Mouse (Mus musculus) embryonic facial prominence, embryonic 14.5 days (tissue): ENCODE results near the gene Fto. TPM values are rescaled to one million over a fixed set of nuclear protein-coding genes. Genes with fewer than 3 reads are reported as not detected.

Experiments used
- ATAC-seq: fragments of 200-750 bp; cut with Nextera tagmentation; 2 replicates; pipeline ENCODE4 v1.8.0; 2017; ENCODE audit warnings: low read depth, moderate number of reproducible peaks, moderate TSS enrichment
- DNase-seq: peaks from one replicate; pipeline ENCODE4 v3.0.0-alpha.2; 2015; ENCODE audit warnings: low spot score
- H3K27ac ChIP-seq: fragments of 300-500 bp; sonication (generic); replicated peaks from 2 replicates; pipeline ENCODE4 v1.5.1; 2014; ENCODE audit warnings: low read depth, mild to moderate bottlenecking, low read length, moderate library complexity
- H3K27me3 ChIP-seq: fragments of 300-500 bp; sonication (generic); replicated peaks from 2 replicates; pipeline ENCODE4 v1.6.1; 2014; ENCODE audit warnings: low read length; ENCODE audit not compliant: control insufficient read depth, insufficient read depth
- H3K36me3 ChIP-seq: fragments of 300-500 bp; sonication (generic); 2 replicates; pipeline ENCODE4 v1.6.1; 2014; ENCODE audit warnings: low read length, mixed read lengths; ENCODE audit not compliant: control insufficient read depth, insufficient read depth
- H3K4me1 ChIP-seq: fragments of 300-500 bp; sonication (generic); 2 replicates; pipeline ENCODE4 v1.6.1; 2014; ENCODE audit warnings: antibody characterized with exemption, low read length; ENCODE audit not compliant: control insufficient read depth, insufficient read depth
- H3K4me2 ChIP-seq: fragments of 300-500 bp; sonication (generic); 2 replicates; pipeline ENCODE4 v1.6.1; 2014; ENCODE audit warnings: low read depth, mild to moderate bottlenecking, low read length, moderate library complexity, mixed read lengths
- H3K4me3 ChIP-seq: fragments of 300-500 bp; sonication (generic); 2 replicates; pipeline ENCODE4 v1.5.1; 2014; ENCODE audit warnings: low read depth, mild to moderate bottlenecking, low read length
- H3K9ac ChIP-seq: fragments of 300-500 bp; sonication (generic); 2 replicates; pipeline ENCODE4 v1.6.1; 2014; ENCODE audit warnings: low read depth, mild to moderate bottlenecking, low read length, moderate library complexity, mixed read lengths
- H3K9me3 ChIP-seq: fragments of 300-500 bp; sonication (generic); 2 replicates; pipeline ENCODE4 v1.6.1; 2016; ENCODE audit warnings: low read length; ENCODE audit not compliant: control insufficient read depth
- whole genome bisulfite sequencing: fragments of 180-500 bp; shearing (Covaris S2); extraction: QIAGEN DNeasy Blood & Tissue Kit; methylation state at CpG from one replicate; pipeline ENCODE4 v1.1.7; 2014; 5-methylcytosine and 5-hydroxymethylcytosine counted together
- polyA plus RNA-seq: library from polyadenylated mRNA; unstranded; fragments of >200 nt; fragmentation: Nextera tagmentation; extraction: Ambion mirVana; gene quantifications from 2 replicates; pipeline ENCODE4 v1.2.1, GENCODE M21; 2014

Gene Fto
- polyA plus RNA-seq, 1 experiment from 2014 or later: 107 TPM

DNA sequence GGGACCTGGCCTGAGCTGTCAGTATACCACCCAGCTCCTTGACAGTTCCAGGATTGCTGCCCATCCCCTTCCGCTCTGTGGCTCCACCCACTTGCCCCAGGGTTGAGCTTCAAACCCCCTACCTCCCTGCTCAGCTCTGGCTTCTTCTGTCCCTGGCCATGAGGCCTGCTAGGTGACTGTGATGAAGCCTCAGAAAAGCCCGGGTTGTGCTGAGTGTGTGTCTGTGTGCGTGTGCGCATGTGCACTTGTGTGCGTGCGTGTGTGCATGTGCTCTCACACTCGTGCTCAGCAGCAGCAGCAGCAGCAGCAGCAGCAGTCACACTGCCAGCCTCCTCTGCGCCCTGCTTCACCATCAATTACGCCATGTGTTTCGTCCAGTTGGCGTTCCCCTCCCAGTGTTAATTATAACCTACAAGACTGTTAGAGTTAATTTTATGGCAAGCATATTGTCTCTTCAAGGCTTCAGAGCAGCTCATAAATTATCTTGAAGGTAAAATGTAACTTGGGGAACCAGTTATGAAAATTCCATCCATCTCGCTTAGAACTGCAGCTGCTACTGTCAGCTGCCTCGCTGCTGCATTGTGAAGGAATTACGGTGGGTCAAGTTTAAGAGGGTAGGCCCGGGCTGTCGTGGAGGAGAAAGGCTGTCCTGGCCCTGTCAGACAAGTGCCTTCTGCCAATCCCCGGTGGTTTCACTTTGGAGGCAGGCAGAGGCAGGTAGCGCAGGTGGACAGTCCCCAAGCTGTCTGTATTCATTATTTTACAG lies 219.5 kb downstream of the Fto start:
- 0 out of 2 replicates have a peak overlapping the region, but pooled peaks have one; percentile 28 for H3K27ac ChIP-seq
- WGBS: 63% methylated on average over 18 of the region's 18 CpGs
- H3K4me2 ChIP-seq: no peak overlapping the region
- peak; percentile 52 for DNase-seq
- H3K4me3 ChIP-seq: no peak overlapping the region
- no peaks in the 10 kb centered on the region for H3K9me3 ChIP-seq
- ATAC-seq: peak; percentile 33; the same call in 1 of the 2 replicates
- H3K27me3 ChIP-seq: 0 out of 2 replicates have a peak, but pooled peaks cover 4% of the 10 kb centered on the region
- H3K9ac ChIP-seq: no peak overlapping the region
- no peaks in the 10 kb centered on the region for H3K36me3 ChIP-seq
- H3K4me1 ChIP-seq: peaks cover 12% of the 10 kb centered on the region

DNA sequence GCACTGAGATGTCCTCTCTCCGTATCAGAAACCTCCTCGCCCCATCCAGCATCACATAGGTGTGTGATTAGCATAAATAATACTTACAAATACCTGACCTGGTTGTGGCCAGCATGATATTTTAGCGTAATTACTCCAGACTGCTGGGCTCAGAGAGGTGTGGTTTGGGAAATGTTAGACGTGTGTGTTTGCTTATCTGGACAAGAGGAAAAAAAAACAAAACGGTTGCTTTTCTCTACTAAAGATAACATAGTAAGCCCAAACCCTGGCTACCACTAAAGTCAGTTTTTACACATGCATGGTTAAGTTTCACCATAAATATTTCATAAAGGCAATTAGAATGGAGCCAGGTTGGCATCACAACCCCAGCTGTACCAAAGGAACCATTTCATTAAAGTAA lies 221.4 kb downstream of the Fto start:
- Histone ChIP-seq H3K27ac (no peak overlapping the region), H3K4me2 (no peak overlapping the region), H3K9ac (no peak overlapping the region), H3K9me3 (no peaks in the 10 kb centered on the region), H3K4me1 (peaks cover 30% of the 10 kb centered on the region), H3K4me3 (no peak overlapping the region), H3K36me3 (no peaks in the 10 kb centered on the region), H3K27me3 (0 out of 2 replicates have a peak, but pooled peaks cover 4% of the 10 kb centered on the region)
- ATAC-seq: no peak
- 76% methylated on average over 5 of the region's 5 CpGs for WGBS
- no peak for DNase-seq

DNA sequence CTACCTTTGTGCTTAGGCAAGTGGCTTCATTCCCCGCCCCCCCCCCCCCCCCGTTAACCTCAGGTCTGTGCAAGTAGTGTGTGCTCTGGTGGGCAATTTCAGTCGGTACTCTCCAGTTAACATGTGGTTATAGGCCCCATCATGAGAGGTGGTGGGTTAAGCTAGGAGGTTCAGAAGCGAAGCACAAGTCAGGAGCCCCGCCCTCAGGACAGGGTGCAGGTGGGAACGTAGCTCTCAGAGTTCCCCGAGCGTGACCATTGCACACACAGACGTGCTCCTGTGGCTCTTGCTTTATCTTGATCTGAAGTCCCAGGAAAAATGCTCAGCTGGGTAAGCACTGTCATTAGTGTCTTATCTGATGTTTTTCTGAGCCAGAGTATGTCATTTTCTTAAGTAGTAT lies 224.8 kb downstream of the Fto start:
- 70% methylated on average over 9 of the region's 9 CpGs for WGBS
- ATAC-seq: no peak
- Histone ChIP-seq H3K27ac (no peak overlapping the region), H3K4me1 (peaks cover 28% of the 10 kb centered on the region), H3K36me3 (no peaks in the 10 kb centered on the region), H3K9me3 (no peaks in the 10 kb centered on the region), H3K4me2 (no peak overlapping the region), H3K4me3 (no peak overlapping the region), H3K9ac (no peak overlapping the region), H3K27me3 (0 out of 2 replicates have a peak, but pooled peaks cover 4% of the 10 kb centered on the region)
- no peak for DNase-seq

DNA sequence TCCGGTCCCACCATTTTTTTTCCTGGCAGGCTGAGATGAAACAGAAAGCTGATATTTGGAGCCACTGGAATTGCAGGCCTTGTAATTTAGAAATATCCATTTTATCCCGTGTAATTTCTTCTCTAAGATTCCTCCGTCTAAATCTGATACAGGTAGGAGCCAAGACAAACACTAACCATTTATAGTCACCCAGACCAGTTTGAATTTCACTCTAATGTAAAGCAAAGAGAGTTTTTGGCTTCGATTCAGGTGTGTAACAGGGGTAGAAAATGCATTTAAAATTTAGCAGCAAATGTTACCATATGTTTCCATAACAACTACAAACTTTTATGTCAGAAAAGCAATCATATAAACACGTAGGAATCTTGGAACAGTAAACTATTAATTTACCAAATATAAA lies 225.6 kb downstream of the Fto start:
- DNase-seq: peak; percentile 85
- Histone ChIP-seq H3K27ac (peak overlapping the region; percentile 52; the same call in 1 of the 2 replicates), H3K4me2 (0 out of 2 replicates have a peak overlapping the region, but pooled peaks have one; percentile 4), H3K9ac (no peak overlapping the region), H3K27me3 (0 out of 2 replicates have a peak, but pooled peaks cover 4% of the 10 kb centered on the region), H3K9me3 (no peaks in the 10 kb centered on the region), H3K36me3 (no peaks in the 10 kb centered on the region), H3K4me3 (no peak overlapping the region), H3K4me1 (peaks cover 24% of the 10 kb centered on the region)
- 28% methylated on average over 5 of the region's 5 CpGs for WGBS
- peak; percentile 60; the same call in 1 of the 2 replicates for ATAC-seq

DNA sequence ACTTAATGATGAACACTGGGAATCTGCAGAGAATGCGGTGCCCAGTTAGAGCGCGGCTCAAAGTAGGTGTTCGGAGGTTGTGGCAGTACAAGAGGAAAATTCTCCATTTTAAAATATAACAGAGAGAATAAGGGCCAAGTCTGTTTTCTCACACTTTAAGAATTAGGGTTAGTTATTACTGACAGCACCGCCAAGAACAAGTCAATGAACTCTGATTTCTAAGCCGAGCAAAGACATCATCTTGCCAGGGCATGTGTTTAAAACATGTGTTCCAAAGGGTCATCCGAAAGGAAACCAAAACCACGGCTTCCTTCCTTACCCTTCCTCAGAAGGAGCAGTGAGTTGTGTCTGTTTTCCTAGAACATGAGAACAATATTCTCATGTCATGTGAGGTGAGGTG lies 226.3 kb downstream of the Fto start:
- Histone ChIP-seq H3K4me2 (no peak overlapping the region; the same call in 1 of the 2 replicates), H3K27me3 (0 out of 2 replicates have a peak, but pooled peaks cover 4% of the 10 kb centered on the region), H3K9ac (no peak overlapping the region), H3K27ac (peak overlapping the region; percentile 48), H3K4me1 (peaks cover 24% of the 10 kb centered on the region), H3K9me3 (no peaks in the 10 kb centered on the region), H3K36me3 (no peaks in the 10 kb centered on the region), H3K4me3 (no peak overlapping the region)
- WGBS: 66% methylated on average over 8 of the region's 8 CpGs
- DNase-seq (no peak), ATAC-seq (no peak)

DNA sequence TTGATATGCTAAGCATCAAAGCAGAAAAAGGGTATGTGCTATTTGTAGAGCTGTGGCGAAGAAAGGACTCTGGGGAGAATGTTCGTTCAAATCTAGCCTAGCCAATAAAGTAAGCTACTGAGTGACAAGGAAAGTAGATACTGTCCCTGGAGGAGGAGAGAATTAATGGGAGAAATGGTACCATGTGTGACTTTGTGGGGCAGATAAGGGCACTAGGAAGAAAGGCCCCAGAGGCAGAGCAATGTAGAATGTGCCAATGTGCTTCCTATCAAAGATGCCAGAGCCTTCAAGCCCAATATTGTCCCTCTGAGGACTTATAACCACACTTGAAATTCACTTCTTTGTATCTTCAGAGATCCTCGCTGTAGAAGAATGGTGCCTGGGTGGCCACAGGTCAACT lies 227.9 kb downstream of the Fto start:
- WGBS: 81% methylated on average over 3 of the region's 3 CpGs
- H3K9me3 ChIP-seq: no peaks in the 10 kb centered on the region

DNA sequence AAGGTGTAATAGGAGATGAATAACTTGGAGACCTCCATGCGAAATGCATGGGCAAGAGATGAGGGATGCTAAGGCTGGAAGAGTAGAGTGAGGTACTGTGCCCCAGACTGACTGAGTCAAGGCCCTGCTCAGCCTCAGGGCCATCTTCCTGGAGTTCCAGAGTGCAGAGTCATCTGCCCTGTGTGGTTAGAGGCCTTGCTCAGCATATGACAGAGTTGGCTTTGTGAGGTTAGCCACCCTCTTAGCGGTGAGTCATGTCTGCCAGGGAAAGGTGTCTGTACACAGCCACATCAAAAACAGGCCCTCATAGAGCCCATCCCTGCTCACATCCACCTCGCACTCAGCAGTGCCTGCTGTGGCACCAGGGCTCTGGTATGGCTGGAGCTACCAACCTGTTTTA lies 232.2 kb downstream of the Fto start:
- no peak overlapping the region for H3K9ac ChIP-seq
- no peak overlapping the region for H3K4me3 ChIP-seq
- DNase-seq (no peak), ATAC-seq (peak; percentile 12; the same call in 1 of the 2 replicates)
- no peaks in the 10 kb centered on the region for H3K4me1 ChIP-seq
- no peaks in the 10 kb centered on the region for H3K36me3 ChIP-seq
- H3K4me2 ChIP-seq: no peak overlapping the region
- 86% methylated on average over 3 of the region's 3 CpGs for WGBS
- no peaks in the 10 kb centered on the region for H3K27me3 ChIP-seq
- H3K9me3 ChIP-seq: no peaks in the 10 kb centered on the region
- no peak overlapping the region for H3K27ac ChIP-seq

More for the DNA sequence above, 227.9 kb downstream of the Fto start:
- no peak for ATAC-seq
- Histone ChIP-seq H3K36me3 (no peaks in the 10 kb centered on the region), H3K27me3 (0 out of 2 replicates have a peak, but pooled peaks cover 1% of the 10 kb centered on the region), H3K9ac (no peak overlapping the region), H3K4me1 (peaks cover 24% of the 10 kb centered on the region), H3K4me2 (no peak overlapping the region), H3K27ac (no peak overlapping the region), H3K4me3 (no peak overlapping the region)
- no peak for DNase-seq

DNA sequence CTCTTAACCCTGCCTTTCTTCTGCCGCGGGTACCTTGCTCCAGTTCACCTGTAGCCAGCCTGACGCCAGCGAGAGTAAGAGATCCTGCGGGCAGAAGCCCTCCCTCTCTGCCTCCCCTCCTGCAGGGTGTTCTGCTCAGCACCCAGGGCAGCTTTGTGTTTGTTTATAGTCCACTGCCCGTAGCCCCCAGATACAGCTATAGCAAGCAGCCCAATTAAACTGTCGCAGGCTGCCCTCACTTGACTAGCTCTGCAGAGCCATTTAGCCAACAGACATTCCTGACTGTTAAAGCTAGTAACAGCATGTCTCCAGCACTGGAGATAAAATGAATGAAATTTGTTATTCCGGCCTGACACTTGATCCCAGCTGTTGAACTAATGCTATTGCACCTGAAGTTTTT lies 233.3 kb downstream of the Fto start:
- no peaks in the 10 kb centered on the region for H3K9me3 ChIP-seq
- H3K4me2 ChIP-seq: no peak overlapping the region
- no peak overlapping the region for H3K27ac ChIP-seq
- H3K27me3 ChIP-seq: no peaks in the 10 kb centered on the region
- peak; percentile 30; the same call in 1 of the 2 replicates for ATAC-seq
- 52% methylated on average over 8 of the region's 8 CpGs for WGBS
- no peak overlapping the region for H3K9ac ChIP-seq
- no peak overlapping the region for H3K4me3 ChIP-seq
- DNase-seq: peak; percentile 54
- no peaks in the 10 kb centered on the region for H3K36me3 ChIP-seq
- peaks cover under 1% of the 10 kb centered on the region; the same call in 1 of the 2 replicates for H3K4me1 ChIP-seq
